Mouse (Mus musculus): ENCODE results near the gene Ercc6l. TPM values are rescaled to one million over a fixed set of nuclear protein-coding genes. Genes with fewer than 3 reads are reported as not detected.
"Not testable (repeated sequence)": the region's sequence is repeated elsewhere in the genome, so short reads cannot be mapped to it uniquely, and the experiment has no call there.

The Ercc6l gene
- total RNA-seq, 2 experiments from 2014 or later = 0.51 to 0.60 TPM

DNA sequence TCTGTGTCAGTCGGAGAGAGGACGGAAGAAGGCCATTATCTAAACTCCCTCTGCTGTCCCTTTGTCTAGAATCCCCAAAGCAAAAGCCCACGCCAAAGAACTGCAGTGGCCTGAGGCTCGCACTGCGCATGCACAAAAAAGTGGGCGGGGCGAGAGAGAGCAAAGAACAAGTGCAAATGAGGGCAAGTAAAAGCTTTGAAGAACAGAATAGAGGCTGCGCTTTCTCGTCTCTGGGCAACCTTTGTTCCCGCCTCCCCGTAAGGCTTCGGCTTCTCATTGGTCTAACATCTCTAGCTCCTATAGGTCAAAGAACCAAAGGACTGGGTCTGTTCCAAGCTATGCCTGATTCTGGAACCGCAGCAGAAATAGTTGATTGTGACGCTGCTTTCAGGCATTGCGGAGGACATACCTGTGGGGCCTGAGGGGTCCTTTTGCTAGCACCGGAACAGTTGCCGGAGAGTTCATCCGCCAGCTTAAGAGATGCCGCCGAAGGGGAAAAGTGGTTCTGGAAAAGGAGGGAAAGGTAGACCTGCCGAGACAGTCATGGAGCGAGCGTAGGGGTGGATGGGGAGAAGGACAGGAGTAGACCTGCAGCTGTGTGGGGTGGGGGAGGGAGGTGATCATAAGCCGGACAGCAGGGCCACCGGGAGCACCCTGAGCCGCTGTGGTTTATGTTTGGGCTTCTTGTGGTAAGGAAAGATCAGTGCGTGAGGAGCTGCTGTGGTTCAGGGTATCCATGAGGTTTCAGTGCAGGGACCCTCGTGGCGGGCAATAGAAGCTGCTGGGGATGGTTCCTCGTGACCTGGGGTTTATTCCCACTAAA lies 37.6 kb downstream of the Ercc6l start, which contains the start of gene Pin4:
Pin4 (plus strand) TSS at position 406 of the 823 bp plus-strand sequence.
- peak; percentile 92 to 94 for DNase-seq (ENCODE audit: extremely low spot score in 1 of 2, low spot score in 2 of 2)
- intact Hi-C loops (cut with DNase I) = no loop called here

DNA sequence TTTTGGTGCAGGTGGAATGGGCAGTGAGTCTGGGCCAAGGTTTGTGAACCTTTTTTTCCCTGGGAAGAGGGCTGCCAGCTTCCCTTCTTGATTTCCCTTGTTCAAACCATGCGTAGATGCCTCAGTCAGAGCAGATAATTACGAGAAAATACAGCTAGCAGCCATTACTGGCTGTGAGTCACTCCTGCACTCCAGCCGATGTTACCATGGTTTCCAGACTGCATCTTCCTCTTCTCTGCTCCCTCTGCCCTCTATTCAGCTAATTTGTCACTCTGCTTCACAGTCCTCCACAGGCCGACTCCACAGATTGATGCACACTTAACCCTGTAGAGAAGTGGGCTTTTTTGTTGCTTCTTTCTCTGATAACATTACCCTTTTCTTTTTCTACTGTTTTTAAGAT lies 41.2 kb downstream of the Ercc6l start:
- peak in 1 of 2 experiments; percentile 6 for DNase-seq (ENCODE audit: extremely low spot score in 1 of 2, low spot score in 2 of 2)
- intact Hi-C loops (cut with DNase I) = no loop called here

DNA sequence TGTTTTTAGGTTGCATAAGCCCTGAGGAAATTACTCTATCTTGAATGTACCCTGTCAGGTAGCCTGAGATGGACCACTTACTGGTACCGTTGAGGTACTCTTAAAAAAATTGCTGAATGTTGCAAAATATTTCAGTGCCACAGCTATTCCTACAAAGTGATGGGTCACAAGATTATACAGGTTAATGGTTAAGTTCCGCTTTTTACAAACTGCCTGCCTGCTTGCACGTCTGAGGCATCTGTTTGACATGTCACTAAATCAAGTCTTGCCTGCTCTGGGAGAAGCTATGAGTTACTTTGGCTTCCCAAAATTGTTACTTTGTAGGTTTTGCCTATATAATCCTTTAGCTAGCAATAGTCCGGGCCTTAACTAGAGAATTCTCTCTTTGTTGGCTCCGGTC lies 47.5 kb downstream of the Ercc6l start:
- intact Hi-C loops (cut with DNase I); DNase-seq (ENCODE audit: extremely low spot score in 1 of 2, low spot score in 2 of 2): not testable (repeated sequence)

DNA sequence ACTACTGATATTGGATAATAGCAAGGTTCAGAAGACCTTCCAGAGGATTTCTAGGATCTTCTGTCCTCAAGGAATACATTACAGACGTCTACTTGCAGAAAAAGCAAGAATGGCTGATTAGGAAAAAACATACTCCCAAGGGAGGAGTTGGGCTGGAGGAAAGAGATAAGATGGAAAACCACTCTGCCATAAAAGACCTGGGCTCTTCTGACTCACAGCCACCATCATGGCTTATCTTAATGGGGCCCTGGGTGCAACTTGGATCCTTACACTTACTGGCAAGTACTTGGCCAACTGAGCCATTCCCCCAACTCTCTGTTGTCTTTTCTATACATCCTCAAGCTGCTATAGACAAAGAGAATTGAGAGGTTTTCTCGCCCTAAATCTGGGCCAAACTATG lies 53.1 kb downstream of the Ercc6l start:
- intact Hi-C loops (cut with DNase I); DNase-seq (ENCODE audit: extremely low spot score in 1 of 2, low spot score in 2 of 2): not testable (repeated sequence)

DNA sequence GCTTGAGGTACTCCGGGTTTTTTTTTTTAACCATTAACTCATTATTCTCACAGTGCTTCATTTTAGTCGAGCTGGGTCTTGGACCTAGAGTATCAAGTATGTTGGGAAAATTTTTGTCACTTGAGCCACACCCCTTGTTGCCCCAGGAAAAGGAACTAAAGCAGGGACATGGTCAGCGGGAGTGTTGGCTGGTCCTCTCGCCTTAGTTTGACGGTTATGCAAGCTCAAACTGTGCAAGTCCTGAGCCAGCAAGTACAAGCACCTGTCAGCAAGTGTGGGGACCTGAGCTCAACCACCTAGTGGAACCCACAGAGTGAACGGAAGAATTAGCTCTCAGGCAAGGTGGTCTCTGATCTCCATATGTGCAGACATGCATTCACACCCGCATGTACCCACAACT lies 55.0 kb downstream of the Ercc6l start:
- intact Hi-C loops (cut with DNase I) = no loop called here
- no peak for DNase-seq (ENCODE audit: extremely low spot score in 1 of 2, low spot score in 2 of 2)

DNA sequence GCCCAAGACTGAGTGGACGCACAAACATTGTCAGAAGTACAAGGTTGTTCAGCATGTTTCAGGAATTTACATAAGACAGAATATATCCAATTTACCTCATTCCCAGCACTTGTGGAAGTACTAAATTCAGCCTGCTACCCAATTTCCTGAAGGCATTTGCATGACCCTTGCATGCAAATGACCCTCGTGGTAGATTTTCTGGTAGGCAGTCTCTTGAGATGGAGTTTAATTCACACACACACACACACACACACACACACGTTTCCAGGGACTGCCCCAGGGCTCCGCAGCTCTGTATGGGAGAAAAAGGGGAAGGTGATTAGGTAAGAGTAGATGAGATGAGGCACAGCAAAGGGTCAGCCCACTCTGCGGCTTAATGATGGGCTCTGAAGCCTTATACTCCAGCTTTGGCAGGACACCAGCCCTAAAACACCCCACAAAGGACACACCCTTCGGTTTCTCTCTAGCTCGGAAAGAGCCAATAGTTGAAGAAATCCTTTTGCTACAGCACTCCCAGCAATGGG lies 62.4 kb downstream of the Ercc6l start:
- DNase-seq (ENCODE audit: extremely low spot score in 1 of 2, low spot score in 2 of 2) = no peak
- intact Hi-C loops (cut with DNase I) = no loop called here

Other genes with a start within 250 kb of the Ercc6l start
- gene Rtl5, start 85.8 kb downstream of the Ercc6l start, total RNA-seq (2021) = 10 to 100 TPM in 1 of 2 experiments, 1 to 10 TPM in 1; 9.6 to 13.9 TPM
- 10 to 100 TPM; 18.4 to 33.5 TPM for gene Pin4, start 37.6 kb downstream of the Ercc6l start, total RNA-seq (2021)
- gene Rps4x, start 32.3 kb upstream of the Ercc6l start, total RNA-seq (2021) = 100 to 1,000 TPM; 559 to 636 TPM
- gene Cited1, start 95.1 kb upstream of the Ercc6l start, total RNA-seq (2021) = 1 to 10 TPM; 3.6 to 3.7 TPM

Data from left cerebral cortex, postnatal 10 days (tissue).